Mouse (Mus musculus) small intestine, adult 2 months (tissue): ENCODE measurements around the gene Rcan1.

ENCODE experiments used
- CTCF ChIP-seq: fragments of 200-500 bp; IDR thresholded peaks from 2 replicates; pipeline ENCODE4 v1.5.1; 2012; ENCODE audit warnings: low read depth, mild to moderate bottlenecking, control low read depth, inconsistent platforms, low read length, moderate library complexity, mixed read lengths; ENCODE audit not compliant: insufficient replicate concordance, insufficient read length; ENCODE audit errors: extremely low read depth
- POLR2A ChIP-seq: fragments of 200-500 bp; IDR thresholded peaks from 2 replicates; pipeline ENCODE4 v1.6.1; 2012; ENCODE audit warnings: low read depth, mild to moderate bottlenecking, control low read depth, inconsistent platforms, low read length, moderate library complexity

DNA sequence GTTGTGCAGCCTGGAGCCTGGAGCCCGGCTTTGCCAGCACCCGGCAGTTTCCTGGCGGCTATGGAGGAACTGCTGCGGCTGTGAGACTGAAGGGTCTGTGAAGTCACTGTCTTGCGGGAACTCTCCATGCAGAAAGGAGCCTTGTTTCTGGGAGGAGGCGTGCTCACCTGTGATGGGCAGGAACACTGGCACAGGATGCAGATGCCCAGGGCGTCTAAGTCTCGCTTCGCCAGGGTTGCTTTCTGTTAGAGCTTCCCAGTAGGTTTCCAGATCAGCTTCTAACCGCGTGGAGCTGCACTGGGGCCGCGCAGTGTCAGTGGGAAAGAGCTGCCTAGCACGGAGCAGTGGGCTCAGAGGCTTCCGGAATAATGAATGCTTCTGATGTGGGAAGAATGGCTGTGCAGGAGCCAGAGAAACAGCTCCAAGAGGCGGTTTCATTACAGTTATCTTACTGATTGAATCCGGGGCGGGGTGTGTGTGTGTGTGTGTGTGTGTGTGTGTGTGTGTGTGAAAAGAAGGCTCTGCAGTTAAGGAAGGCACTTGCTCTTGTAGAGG, 35.2 kb downstream of the Rcan1 start:
- TF ChIP-seq CTCF = no peak
- TF ChIP-seq POLR2A = no peak
